Mouse (Mus musculus): Measurements from ENCODE around the gene Mars. TPM values are rescaled to one million over a fixed set of nuclear protein-coding genes. Genes with fewer than 3 reads are reported as not detected.
A peak's percentile ranks its signal among the peaks of the same experiment; 100 is the strongest.

The Mars gene
- polyA plus RNA-seq, 1 experiment from 2014 or later = 99.1 TPM

DNA sequence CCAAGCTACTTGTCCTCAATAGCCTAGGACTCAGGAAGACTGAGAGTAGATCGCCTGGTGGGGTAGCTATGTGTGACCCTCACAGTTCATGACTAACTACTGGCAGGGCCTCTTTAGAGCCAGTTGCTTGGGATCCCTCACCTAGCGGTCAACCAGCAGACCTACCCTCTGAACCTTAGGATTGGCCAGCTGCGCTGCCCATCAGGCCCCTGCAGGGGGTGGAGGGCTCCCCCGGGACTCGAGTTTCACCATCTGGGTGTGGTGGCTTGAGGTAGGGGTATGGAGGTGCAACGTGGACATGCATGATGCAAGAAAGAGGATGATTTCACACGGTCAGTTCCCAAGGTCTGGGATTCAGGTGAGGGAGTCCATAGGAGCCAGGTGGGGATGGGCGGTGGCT, 40.1 kb upstream of the Mars start:
- no peak for TF ChIP-seq CTCF (IDR thresholded peaks at IDR 0.05; ENCODE audit: low read depth)
- no peak overlapping the region for H3K4me2 ChIP-seq (ENCODE audit: low read length)
- H3K4me1 ChIP-seq (replicated peaks; ENCODE audit: insufficient read depth, low read length) = no peaks in the 10 kb centered on the region
- DNase-seq (ENCODE audit: low spot score) (no peak), ATAC-seq (replicated peaks; ENCODE audit: low FRiP score, low read depth) (no peak)
- no peak overlapping the region for H3K9ac ChIP-seq (ENCODE audit: low read depth, low read length)
- H3K9me3 ChIP-seq (replicated peaks; ENCODE audit: low read length) = no peaks in the 10 kb centered on the region
- WGBS = 61% methylated on average over 8 of the region's 8 CpGs
- H3K27ac ChIP-seq = no peak overlapping the region
- no peaks in the 10 kb centered on the region for H3K27me3 ChIP-seq (ENCODE audit: insufficient read depth, low read length)
- no peaks in the 10 kb centered on the region for H3K36me3 ChIP-seq (ENCODE audit: insufficient read depth, low read length)
- no peak overlapping the region for H3K4me3 ChIP-seq (replicated peaks; ENCODE audit: low read depth, low read length)

DNA sequence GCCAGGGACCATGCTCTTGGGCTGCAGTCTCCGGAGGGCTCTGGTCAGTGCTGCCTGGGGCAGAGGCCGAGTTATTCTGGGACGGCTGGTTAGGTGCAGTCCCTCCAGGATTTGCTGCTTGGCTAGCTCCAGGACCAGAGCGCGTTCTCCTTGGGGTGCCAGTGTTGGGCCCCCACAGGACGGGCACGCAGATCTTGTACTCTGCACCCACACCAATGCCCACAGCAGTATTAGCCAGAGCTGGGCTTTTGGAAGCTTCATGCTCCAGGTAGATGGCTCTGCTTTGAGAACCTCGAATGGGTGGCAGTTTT, 39.7 kb upstream of the Mars start:
- 77% methylated on average over 8 of the region's 8 CpGs for WGBS
- Histone ChIP-seq H3K9me3 (replicated peaks; ENCODE audit: low read length) (no peaks in the 10 kb centered on the region), H3K4me1 (replicated peaks; ENCODE audit: insufficient read depth, low read length) (no peaks in the 10 kb centered on the region), H3K4me3 (replicated peaks; ENCODE audit: low read depth, low read length) (no peak overlapping the region), H3K9ac (ENCODE audit: low read depth, low read length) (no peak overlapping the region), H3K4me2 (ENCODE audit: low read length) (no peak overlapping the region), H3K27me3 (ENCODE audit: insufficient read depth, low read length) (no peaks in the 10 kb centered on the region), H3K36me3 (ENCODE audit: insufficient read depth, low read length) (no peaks in the 10 kb centered on the region), H3K27ac (no peak overlapping the region)
- DNase-seq (ENCODE audit: low spot score) (no peak), ATAC-seq (replicated peaks; ENCODE audit: low FRiP score, low read depth) (no peak)
- no peak for TF ChIP-seq CTCF (IDR thresholded peaks at IDR 0.05; ENCODE audit: low read depth)

DNA sequence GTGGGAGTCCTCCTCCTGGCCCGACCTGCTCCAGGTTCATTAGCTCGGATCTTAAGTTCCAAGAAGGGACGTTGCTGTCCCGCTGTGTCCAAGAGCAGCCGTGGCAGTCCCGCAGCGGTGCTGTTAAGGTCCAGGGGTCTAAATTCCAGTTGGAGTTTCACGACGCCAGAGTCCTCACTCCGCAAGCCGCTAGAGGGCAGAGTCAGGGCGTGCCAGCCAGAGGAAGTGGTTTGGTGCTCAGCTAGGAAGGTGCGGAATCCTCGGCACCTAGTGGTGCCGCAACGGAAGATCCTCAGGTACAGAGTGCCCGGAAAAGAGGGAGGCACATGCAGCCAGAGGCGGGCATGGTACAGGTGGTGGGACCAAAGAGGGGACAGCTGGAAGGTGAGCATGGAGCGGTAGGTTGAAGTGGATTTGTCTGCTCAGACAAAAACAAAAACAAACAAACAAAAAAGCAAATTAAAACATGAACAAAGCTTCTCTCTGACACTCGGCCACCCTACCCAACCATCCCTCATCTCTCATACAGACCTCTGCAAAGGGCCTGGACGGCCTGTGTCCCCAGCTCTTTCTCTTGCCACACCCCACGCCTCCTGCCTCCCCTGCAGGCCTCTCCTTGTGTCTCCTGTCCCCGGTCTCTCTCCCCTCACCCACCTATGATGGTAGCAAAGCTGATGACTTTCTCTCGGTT, 39.2 kb upstream of the Mars start:
- 12% methylated on average over 24 of the region's 24 CpGs for WGBS
- no peak overlapping the region for H3K27ac ChIP-seq
- DNase-seq (ENCODE audit: low spot score) (peak; percentile 89), ATAC-seq (replicated peaks; ENCODE audit: low FRiP score, low read depth) (peak; percentile 43; the same call in 1 of the 2 replicates)
- no peak overlapping the region for H3K4me3 ChIP-seq (replicated peaks; ENCODE audit: low read depth, low read length)
- no peaks in the 10 kb centered on the region for H3K36me3 ChIP-seq (ENCODE audit: insufficient read depth, low read length)
- 0 out of 2 replicates have a peak overlapping the region, but pooled peaks have one; percentile 20 for H3K9ac ChIP-seq (ENCODE audit: low read depth, low read length)
- H3K27me3 ChIP-seq (ENCODE audit: insufficient read depth, low read length) = no peaks in the 10 kb centered on the region
- no peaks in the 10 kb centered on the region for H3K9me3 ChIP-seq (replicated peaks; ENCODE audit: low read length)
- peak overlapping the region; percentile 50 for H3K4me2 ChIP-seq (ENCODE audit: low read length)
- no peaks in the 10 kb centered on the region for H3K4me1 ChIP-seq (replicated peaks; ENCODE audit: insufficient read depth, low read length)
- peak; percentile 92 for TF ChIP-seq CTCF (IDR thresholded peaks at IDR 0.05; ENCODE audit: low read depth)

DNA sequence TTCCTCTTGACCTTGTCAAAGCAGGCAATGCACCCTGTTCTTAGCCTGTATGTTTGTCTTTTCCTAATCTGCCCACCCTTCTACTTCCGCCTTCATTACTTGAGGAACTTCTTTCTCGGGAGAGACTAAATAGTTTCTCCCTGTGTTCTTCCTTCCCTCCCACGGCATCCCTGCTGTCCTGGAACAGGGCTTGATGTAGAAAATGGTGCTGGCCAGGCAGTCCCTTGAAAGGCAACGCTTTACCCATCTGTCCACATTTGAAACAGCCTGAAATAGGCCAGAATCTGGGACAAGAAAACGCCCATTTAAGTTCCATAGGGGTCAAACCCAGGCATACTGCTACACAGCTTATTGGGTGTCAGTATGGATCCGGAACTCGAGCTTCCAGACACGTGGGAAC, 38.2 kb upstream of the Mars start:
- no peak overlapping the region for H3K4me3 ChIP-seq (replicated peaks; ENCODE audit: low read depth, low read length)
- 71% methylated on average over 8 of the region's 8 CpGs for WGBS
- H3K27me3 ChIP-seq (ENCODE audit: insufficient read depth, low read length) = no peaks in the 10 kb centered on the region
- no peaks in the 10 kb centered on the region for H3K4me1 ChIP-seq (replicated peaks; ENCODE audit: insufficient read depth, low read length)
- ATAC-seq (replicated peaks; ENCODE audit: low FRiP score, low read depth) (no peak), DNase-seq (ENCODE audit: low spot score) (no peak)
- H3K4me2 ChIP-seq (ENCODE audit: low read length) = no peak overlapping the region
- no peak for TF ChIP-seq CTCF (IDR thresholded peaks at IDR 0.05; ENCODE audit: low read depth)
- no peak overlapping the region for H3K27ac ChIP-seq
- no peaks in the 10 kb centered on the region for H3K9me3 ChIP-seq (replicated peaks; ENCODE audit: low read length)
- no peaks in the 10 kb centered on the region for H3K36me3 ChIP-seq (ENCODE audit: insufficient read depth, low read length)
- no peak overlapping the region for H3K9ac ChIP-seq (ENCODE audit: low read depth, low read length)

DNA sequence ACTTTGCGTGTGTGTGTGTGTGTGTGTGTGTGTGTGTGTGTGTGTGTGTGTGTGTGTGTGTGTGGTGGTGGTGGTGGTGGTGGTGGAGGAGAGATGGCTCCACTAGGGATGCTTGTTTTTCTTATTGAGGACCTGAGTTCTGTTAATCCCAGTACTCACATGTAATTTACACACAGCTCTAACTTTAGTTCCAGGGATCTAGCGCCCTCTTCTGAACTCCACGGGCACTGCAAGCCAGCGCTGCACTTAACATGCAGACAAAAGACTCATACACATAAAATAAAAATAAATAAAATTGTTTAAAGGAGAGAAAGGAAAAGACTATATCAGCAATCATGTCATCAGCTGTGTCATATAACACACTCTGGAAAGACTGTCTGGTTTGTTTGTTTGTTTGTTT, 37.4 kb upstream of the Mars start:
- Histone ChIP-seq H3K4me2 (ENCODE audit: low read length) (no peak overlapping the region), H3K27ac (no peak overlapping the region), H3K27me3 (ENCODE audit: insufficient read depth, low read length) (no peaks in the 10 kb centered on the region), H3K4me1 (replicated peaks; ENCODE audit: insufficient read depth, low read length) (no peaks in the 10 kb centered on the region), H3K9ac (ENCODE audit: low read depth, low read length) (no peak overlapping the region), H3K36me3 (ENCODE audit: insufficient read depth, low read length) (no peaks in the 10 kb centered on the region), H3K9me3 (replicated peaks; ENCODE audit: low read length) (no peaks in the 10 kb centered on the region), H3K4me3 (replicated peaks; ENCODE audit: low read depth, low read length) (no peak overlapping the region)
- 62% methylated on average over 4 of the region's 4 CpGs for WGBS
- DNase-seq (ENCODE audit: low spot score) = no peak
- peak; percentile 19; the same call in 1 of the 2 replicates for TF ChIP-seq CTCF (IDR thresholded peaks at IDR 0.05; ENCODE audit: low read depth)
- ATAC-seq (replicated peaks; ENCODE audit: low FRiP score, low read depth) = no peak

DNA sequence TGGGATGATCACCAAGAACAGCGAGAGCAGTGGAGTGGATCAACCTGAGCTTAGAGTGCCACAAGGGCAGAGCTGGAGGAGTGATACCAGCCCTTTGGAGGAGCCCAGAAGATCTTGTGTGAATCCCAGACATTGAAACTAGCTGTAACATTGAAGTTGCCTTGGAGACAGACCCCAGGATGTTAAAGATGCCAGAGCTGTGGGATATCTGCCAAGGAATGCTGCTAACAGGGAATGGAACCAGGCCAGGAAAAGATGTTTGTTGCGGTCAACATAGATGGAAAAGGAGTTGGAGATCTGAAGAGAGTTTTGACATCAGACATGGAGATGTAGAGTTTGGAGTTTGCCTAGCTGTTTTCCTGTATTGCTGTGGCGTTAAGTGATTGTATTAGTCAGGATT, 34.6 kb upstream of the Mars start:
- ATAC-seq (replicated peaks; ENCODE audit: low FRiP score, low read depth) (no peak), DNase-seq (ENCODE audit: low spot score) (no peak)
- Histone ChIP-seq H3K27ac (no peak overlapping the region), H3K27me3 (ENCODE audit: insufficient read depth, low read length) (no peaks in the 10 kb centered on the region), H3K4me2 (ENCODE audit: low read length) (no peak overlapping the region), H3K4me1 (replicated peaks; ENCODE audit: insufficient read depth, low read length) (no peaks in the 10 kb centered on the region), H3K9ac (ENCODE audit: low read depth, low read length) (no peak overlapping the region), H3K4me3 (replicated peaks; ENCODE audit: low read depth, low read length) (no peak overlapping the region), H3K9me3 (replicated peaks; ENCODE audit: low read length) (no peaks in the 10 kb centered on the region), H3K36me3 (ENCODE audit: insufficient read depth, low read length) (no peaks in the 10 kb centered on the region)
- no peak for TF ChIP-seq CTCF (IDR thresholded peaks at IDR 0.05; ENCODE audit: low read depth)
- 73% methylated on average over 3 of the region's 3 CpGs for WGBS

DNA sequence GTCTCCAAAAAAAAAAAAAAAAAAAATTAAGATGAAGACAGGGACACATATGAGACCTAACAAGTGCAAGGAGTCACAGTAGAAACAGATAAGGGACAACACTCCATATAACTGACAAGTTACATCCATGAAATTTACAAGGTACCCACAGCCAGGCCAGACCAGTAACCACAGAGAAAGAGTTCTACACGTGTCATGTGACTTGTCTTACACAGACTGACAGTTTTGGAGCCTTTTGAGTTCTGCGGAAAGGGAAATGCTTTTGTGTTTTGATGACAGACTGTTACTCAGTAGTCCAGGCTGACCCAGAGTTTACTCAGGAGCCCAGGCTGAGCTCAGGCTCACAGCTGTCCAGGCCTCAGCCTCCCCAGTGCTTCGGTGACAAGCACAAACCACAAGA, 31.4 kb upstream of the Mars start:
- Histone ChIP-seq H3K4me1 (replicated peaks; ENCODE audit: insufficient read depth, low read length) (peaks cover 7% of the 10 kb centered on the region; the same call in 1 of the 2 replicates), H3K36me3 (ENCODE audit: insufficient read depth, low read length) (no peaks in the 10 kb centered on the region), H3K9ac (ENCODE audit: low read depth, low read length) (no peak overlapping the region), H3K4me2 (ENCODE audit: low read length) (no peak overlapping the region), H3K4me3 (replicated peaks; ENCODE audit: low read depth, low read length) (no peak overlapping the region), H3K27me3 (ENCODE audit: insufficient read depth, low read length) (0 out of 2 replicates have a peak, but pooled peaks cover 7% of the 10 kb centered on the region), H3K27ac (no peak overlapping the region), H3K9me3 (replicated peaks; ENCODE audit: low read length) (no peaks in the 10 kb centered on the region)
- TF ChIP-seq CTCF (IDR thresholded peaks at IDR 0.05; ENCODE audit: low read depth) = no peak
- WGBS = 55% methylated on average over 3 of the region's 3 CpGs
- DNase-seq (ENCODE audit: low spot score) = no peak
- no peak for ATAC-seq (replicated peaks; ENCODE audit: low FRiP score, low read depth)
